Mouse (Mus musculus) stomach, embryonic 14.5 days (tissue): ENCODE measurements around the gene Ptprj. TPM values are rescaled to one million over a fixed set of nuclear protein-coding genes. Genes with fewer than 3 reads are reported as not detected.

ENCODE experiments used
- ATAC-seq: fragments of 200-750 bp; cut with Nextera tagmentation; 2 replicates; pipeline ENCODE4 v1.8.0; 2017; ENCODE audit warnings: low read depth, moderate TSS enrichment; ENCODE audit not compliant: insufficient number of reproducible peaks, insufficient read depth, low FRiP score
- H3K27ac ChIP-seq: fragments of 300-500 bp; sonication (generic); 2 replicates; pipeline ENCODE4 v1.5.1; 2014; ENCODE audit warnings: mild to moderate bottlenecking, low read length, moderate library complexity, mixed read lengths
- H3K27me3 ChIP-seq: fragments of 300-500 bp; sonication (generic); 2 replicates; pipeline ENCODE4 v1.6.1; 2014; ENCODE audit warnings: low read length, control low read depth, mixed read lengths; ENCODE audit not compliant: control insufficient read depth, insufficient read depth
- H3K36me3 ChIP-seq: fragments of 300-500 bp; sonication (generic); 2 replicates; pipeline ENCODE4 v1.6.1; 2014; ENCODE audit warnings: mild to moderate bottlenecking, control low read depth, low read length, moderate library complexity, mixed read lengths; ENCODE audit not compliant: control insufficient read depth, insufficient read depth
- H3K4me1 ChIP-seq: fragments of 300-500 bp; sonication (generic); 2 replicates; pipeline ENCODE4 v1.6.1; 2014; ENCODE audit warnings: low read length, control low read depth, mixed read lengths; ENCODE audit not compliant: control insufficient read depth, insufficient read depth
- H3K4me2 ChIP-seq: fragments of 300-500 bp; sonication (generic); replicated peaks from 2 replicates; pipeline ENCODE4 v1.6.1; 2014; ENCODE audit warnings: low read depth, low read length, control low read depth
- H3K4me3 ChIP-seq: fragments of 300-500 bp; sonication (generic); 2 replicates; pipeline ENCODE4 v1.5.1; 2014; ENCODE audit warnings: low read depth, low read length, control low read depth
- H3K9ac ChIP-seq: fragments of 300-500 bp; sonication (generic); replicated peaks from 2 replicates; pipeline ENCODE4 v1.6.1; 2014; ENCODE audit warnings: low read depth, mild to moderate bottlenecking, control low read depth, low read length, moderate library complexity, mixed read lengths
- H3K9me3 ChIP-seq: fragments of 300-500 bp; sonication (generic); 2 replicates; pipeline ENCODE4 v1.6.1; 2016; ENCODE audit warnings: low read depth, low read length, control low read depth; ENCODE audit not compliant: control insufficient read depth
- WGBS: fragments of 180-500 bp; shearing (Covaris S2); extraction: QIAGEN DNeasy Blood & Tissue Kit; methylation state at CpG from one replicate; pipeline ENCODE4 v1.1.7; 2014; 5-methylcytosine and 5-hydroxymethylcytosine counted together
- polyA plus RNA-seq: library from polyadenylated mRNA; unstranded; fragments of >200 nt; fragmentation: Nextera tagmentation; extraction: Ambion mirVana; gene quantifications from 2 replicates; pipeline ENCODE4 v1.2.1, GENCODE M21; 2014

Gene Ptprj
- polyA plus RNA-seq, 1 experiment from 2014 or later: 6.0 TPM

DNA sequence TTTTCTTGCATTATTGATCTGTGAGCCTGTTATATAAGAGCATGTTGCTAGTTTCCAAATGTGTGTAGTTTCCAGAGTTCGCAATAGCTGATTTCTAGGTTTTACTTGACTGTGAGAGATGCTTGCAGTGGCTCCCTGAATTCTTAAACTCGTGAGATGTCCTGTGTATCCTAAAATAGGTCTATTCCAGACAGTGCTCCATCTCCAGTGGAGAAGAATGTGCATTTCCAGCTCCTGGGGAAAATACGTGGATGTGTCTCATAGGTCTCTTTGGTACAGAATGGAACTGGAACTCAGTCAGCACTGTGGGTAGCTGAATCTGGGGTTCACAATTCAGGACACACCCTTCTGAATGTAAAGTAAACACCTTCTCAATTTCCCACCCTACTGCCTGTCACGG lies 107.7 kb downstream of the Ptprj start:
- Histone ChIP-seq H3K9me3 (no peaks in the 10 kb centered on the region), H3K27me3 (no peaks in the 10 kb centered on the region), H3K27ac (no peak overlapping the region), H3K36me3 (no peaks in the 10 kb centered on the region; the same call in 1 of the 2 replicates), H3K4me3 (no peak overlapping the region), H3K4me1 (peaks cover 7% of the 10 kb centered on the region; the same call in 1 of the 2 replicates), H3K9ac (no peak overlapping the region), H3K4me2 (no peak overlapping the region)
- no peak for ATAC-seq
- 71% methylated on average over 4 of the region's 4 CpGs for WGBS

DNA sequence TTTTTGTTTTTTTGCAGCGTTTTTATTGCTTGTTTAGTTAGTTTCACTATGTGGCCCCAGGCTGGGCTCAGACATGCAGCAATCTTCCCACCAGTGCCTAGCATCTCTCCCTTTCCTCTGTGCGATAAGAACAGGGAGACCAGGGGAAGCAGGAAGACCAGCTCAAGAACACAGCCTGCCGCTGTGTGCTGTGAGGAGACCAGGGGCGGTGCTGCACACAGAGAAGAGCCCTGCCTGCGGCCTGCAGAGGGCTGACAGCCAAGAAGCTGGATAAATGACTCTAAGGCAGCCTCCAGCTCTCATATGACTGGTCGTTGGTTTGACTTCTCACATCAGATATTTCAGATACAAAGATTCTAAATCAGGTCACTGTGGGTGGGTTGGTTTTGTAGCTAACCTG lies 110.3 kb downstream of the Ptprj start:
- 23% methylated on average over 6 of the region's 6 CpGs for WGBS
- no peaks in the 10 kb centered on the region; the same call in 1 of the 2 replicates for H3K36me3 ChIP-seq
- no peak overlapping the region for H3K27ac ChIP-seq
- no peaks in the 10 kb centered on the region for H3K27me3 ChIP-seq
- H3K4me1 ChIP-seq: peaks cover 9% of the 10 kb centered on the region
- H3K4me2 ChIP-seq: no peak overlapping the region
- H3K4me3 ChIP-seq: no peak overlapping the region
- no peak for ATAC-seq
- no peak overlapping the region for H3K9ac ChIP-seq
- H3K9me3 ChIP-seq: no peaks in the 10 kb centered on the region

DNA sequence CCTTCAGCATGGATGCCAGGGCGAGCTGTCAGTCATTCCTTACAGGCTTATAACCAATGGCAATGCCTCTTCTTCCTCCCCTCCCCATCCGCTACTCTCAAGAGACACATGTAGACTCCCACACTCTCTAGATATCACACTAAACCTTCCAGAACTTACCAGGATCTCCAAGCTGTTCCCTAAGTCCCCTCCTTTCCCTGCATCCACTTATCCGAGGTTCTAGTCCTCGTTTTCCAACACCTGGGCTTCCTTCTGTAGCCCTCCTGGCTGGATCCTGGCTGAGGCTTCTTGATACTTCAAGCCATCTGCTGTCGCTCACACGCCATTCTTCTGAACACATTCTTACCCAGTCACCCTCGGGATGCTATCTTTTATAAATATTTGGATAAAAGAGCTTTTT lies 114.0 kb downstream of the Ptprj start:
- no peak overlapping the region for H3K27ac ChIP-seq
- no peak for ATAC-seq
- no peaks in the 10 kb centered on the region for H3K27me3 ChIP-seq
- H3K9me3 ChIP-seq: no peaks in the 10 kb centered on the region
- H3K4me3 ChIP-seq: no peak overlapping the region
- no peak overlapping the region for H3K4me2 ChIP-seq
- H3K4me1 ChIP-seq: peaks cover 5% of the 10 kb centered on the region; the same call in 1 of the 2 replicates
- no peak overlapping the region for H3K9ac ChIP-seq
- 45% methylated on average over 7 of the region's 7 CpGs for WGBS
- peaks cover 3% of the 10 kb centered on the region; the same call in 1 of the 2 replicates for H3K36me3 ChIP-seq

DNA sequence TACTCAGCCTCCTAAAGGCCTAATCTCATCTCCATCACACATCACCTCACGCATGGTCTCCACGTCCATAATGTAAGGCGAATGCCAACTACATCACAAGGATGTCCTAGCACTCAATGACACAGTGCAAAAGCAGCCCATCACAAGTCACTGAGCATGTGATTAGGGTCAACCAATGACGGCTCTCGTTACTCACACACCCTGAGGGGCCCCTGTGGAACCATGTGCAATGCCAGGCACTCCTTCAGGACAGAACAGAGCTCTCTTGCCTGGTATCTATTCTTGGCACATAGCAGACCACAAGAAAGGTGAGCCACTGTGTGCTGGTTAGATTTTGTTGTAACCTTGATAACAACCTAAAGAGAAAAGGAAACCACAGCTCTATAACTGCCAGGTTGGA lies 116.7 kb downstream of the Ptprj start:
- peaks cover 7% of the 10 kb centered on the region; the same call in 1 of the 2 replicates for H3K36me3 ChIP-seq
- H3K9me3 ChIP-seq: no peaks in the 10 kb centered on the region
- no peak overlapping the region for H3K4me2 ChIP-seq
- ATAC-seq: no peak
- H3K27me3 ChIP-seq: no peaks in the 10 kb centered on the region
- peaks cover 5% of the 10 kb centered on the region; the same call in 1 of the 2 replicates for H3K4me1 ChIP-seq
- no peak overlapping the region for H3K27ac ChIP-seq
- no peak overlapping the region for H3K4me3 ChIP-seq
- no peak overlapping the region for H3K9ac ChIP-seq
- 98% methylated on average over 5 of the region's 5 CpGs for WGBS

DNA sequence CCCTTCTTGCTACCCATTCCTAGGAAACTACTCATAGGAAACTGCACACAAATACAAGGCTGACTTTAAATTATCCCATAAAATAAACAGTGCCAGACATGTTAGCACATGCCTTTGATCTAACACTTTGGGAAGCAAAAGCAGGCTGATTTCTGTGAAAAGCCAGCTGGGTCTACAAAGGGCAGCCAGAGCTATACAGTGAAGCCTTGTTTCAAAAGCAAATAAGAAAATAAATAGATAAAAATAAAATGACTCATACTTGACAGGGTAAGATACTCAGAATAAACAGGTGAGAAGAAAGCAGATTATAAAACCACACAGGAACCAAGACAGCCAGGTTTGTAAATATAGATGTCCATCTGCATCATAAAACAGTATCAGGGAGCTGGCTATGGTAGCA lies 118.2 kb downstream of the Ptprj start:
- Histone ChIP-seq H3K4me3 (no peak overlapping the region), H3K36me3 (peaks cover 7% of the 10 kb centered on the region; the same call in 1 of the 2 replicates), H3K27me3 (no peaks in the 10 kb centered on the region), H3K9me3 (no peaks in the 10 kb centered on the region), H3K27ac (no peak overlapping the region), H3K4me1 (peaks cover 5% of the 10 kb centered on the region; the same call in 1 of the 2 replicates), H3K4me2 (no peak overlapping the region), H3K9ac (no peak overlapping the region)
- peak; percentile 68; the same call in 1 of the 2 replicates for ATAC-seq

GRCm38 (mm10) chr2:90457946-90458345 lies 122.5 kb downstream of the Ptprj start:
- no peak overlapping the region for H3K27ac ChIP-seq
- H3K36me3 ChIP-seq: peaks cover 4% of the 10 kb centered on the region
- no peaks in the 10 kb centered on the region for H3K27me3 ChIP-seq
- no peak overlapping the region for H3K9ac ChIP-seq
- ATAC-seq: no peak
- no peaks in the 10 kb centered on the region for H3K9me3 ChIP-seq
- H3K4me3 ChIP-seq: no peak overlapping the region
- no peaks in the 10 kb centered on the region for H3K4me1 ChIP-seq
- no peak overlapping the region for H3K4me2 ChIP-seq
- 88% methylated on average over 12 of the region's 12 CpGs for WGBS

DNA sequence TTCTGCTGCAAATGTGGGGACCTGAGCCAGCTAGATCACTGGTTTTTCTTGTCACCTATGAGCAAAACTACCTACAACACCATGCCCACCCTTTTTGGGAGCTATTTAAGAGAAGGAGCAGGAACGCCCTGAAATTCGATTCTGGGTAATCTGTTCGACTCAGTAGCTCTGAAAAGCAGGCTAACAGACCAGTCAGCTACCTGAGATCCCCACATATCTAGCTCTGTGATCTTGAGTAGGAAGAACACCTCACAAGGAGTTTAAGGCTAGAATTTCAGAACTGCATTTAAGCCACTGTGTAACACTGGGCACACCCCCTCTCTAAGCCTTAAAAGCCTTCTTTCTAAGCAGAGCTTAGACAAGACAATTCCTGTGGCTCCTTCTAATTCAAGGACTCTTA lies 128.1 kb downstream of the Ptprj start:
- H3K4me3 ChIP-seq: no peak overlapping the region
- H3K9ac ChIP-seq: no peak overlapping the region
- H3K36me3 ChIP-seq: peaks cover 3% of the 10 kb centered on the region
- H3K27ac ChIP-seq: no peak overlapping the region
- H3K4me1 ChIP-seq: no peaks in the 10 kb centered on the region
- ATAC-seq: no peak
- no peaks in the 10 kb centered on the region for H3K9me3 ChIP-seq
- H3K27me3 ChIP-seq: no peaks in the 10 kb centered on the region
- 82% methylated on average over 3 of the region's 3 CpGs for WGBS
- H3K4me2 ChIP-seq: no peak overlapping the region

DNA sequence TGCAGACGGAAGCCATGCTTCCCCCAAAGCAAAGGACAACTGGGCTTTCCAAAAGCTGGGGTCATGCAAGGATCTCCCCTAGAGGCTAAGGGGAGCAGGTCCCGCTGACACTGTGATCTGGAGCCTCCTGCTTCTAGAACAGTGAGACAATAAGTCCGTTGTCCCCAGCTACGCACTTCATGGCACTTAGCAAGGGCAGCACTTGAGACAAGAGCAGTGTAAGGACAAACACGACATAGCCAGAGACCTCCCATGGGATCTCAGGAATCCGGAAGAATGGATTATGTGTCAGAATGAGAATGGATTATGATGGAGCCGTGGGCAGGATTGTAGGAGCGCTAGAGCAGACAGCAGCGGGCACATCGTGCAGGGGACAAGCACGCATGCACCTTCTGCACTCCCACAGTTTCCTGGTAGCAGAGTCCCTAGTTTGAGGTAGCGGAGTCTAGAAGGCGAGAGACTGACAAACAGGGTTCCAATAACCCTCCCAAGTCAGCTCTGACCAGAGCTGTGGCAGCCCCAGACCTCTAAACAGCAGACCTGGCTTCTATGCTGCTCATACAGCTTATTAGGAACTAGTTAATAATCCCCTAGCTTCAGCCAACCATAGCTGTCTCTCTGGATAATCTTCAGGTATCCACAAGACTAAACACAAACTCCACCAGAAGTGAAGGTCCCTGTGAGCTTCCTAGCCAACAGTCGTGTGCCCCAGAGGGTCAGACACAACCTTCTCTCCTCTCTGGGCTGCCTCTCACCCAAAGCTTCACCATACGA lies 131.3 kb downstream of the Ptprj start:
- Histone ChIP-seq H3K27ac (no peak overlapping the region), H3K4me3 (no peak overlapping the region), H3K4me1 (no peaks in the 10 kb centered on the region), H3K27me3 (no peaks in the 10 kb centered on the region), H3K4me2 (no peak overlapping the region), H3K9me3 (no peaks in the 10 kb centered on the region), H3K9ac (no peak overlapping the region), H3K36me3 (peaks cover 3% of the 10 kb centered on the region; the same call in 1 of the 2 replicates)
- WGBS: 79% methylated on average over 15 of the region's 15 CpGs
- no peak for ATAC-seq

GRCm38 (mm10) chr2:90443811-90444210 lies 136.6 kb downstream of the Ptprj start:
- H3K4me1 ChIP-seq: no peaks in the 10 kb centered on the region
- 70% methylated on average over 5 of the region's 5 CpGs for WGBS
- H3K4me2 ChIP-seq: no peak overlapping the region
- H3K9me3 ChIP-seq: no peaks in the 10 kb centered on the region
- H3K4me3 ChIP-seq: no peak overlapping the region
- no peak for ATAC-seq
- no peak overlapping the region for H3K9ac ChIP-seq
- H3K36me3 ChIP-seq: no peaks in the 10 kb centered on the region
- no peak overlapping the region for H3K27ac ChIP-seq
- H3K27me3 ChIP-seq: no peaks in the 10 kb centered on the region
